Mouse (Mus musculus): Measurements from ENCODE around the gene Igfbpl1. TPM values are rescaled to one million over a fixed set of nuclear protein-coding genes. Genes with fewer than 3 reads are reported as not detected.

The Igfbpl1 gene
- total and polyA plus RNA-seq, 3 experiments, result not detected

- Histone ChIP-seq H3K9ac (ENCODE audit: insufficient read depth, low read depth) (no peak overlapping the region), H3K27ac (ENCODE audit: insufficient read depth, low read depth) (no peak overlapping the region), H3K36me3 (replicated peaks in 1 of 2; ENCODE audit: control insufficient read depth in 1 of 2, insufficient read depth in 1 of 2, low read length in 1 of 2) (no peaks in the 10 kb centered on the region), H3K4me3 (replicated peaks in 1 of 3; ENCODE audit: low read depth in 2 of 3, low read length in 2 of 3, poor library complexity in 1 of 3) (no peak overlapping the region), H3K79me2 (replicated peaks; ENCODE audit: control insufficient read depth, extremely low read depth, insufficient read depth, poor library complexity, severe bottlenecking) (no peaks in the 10 kb centered on the region), H3K4me1 (ENCODE audit: control insufficient read depth in 1 of 2, insufficient read depth in 2 of 2) (peaks cover 0 to 27% of the 10 kb centered on the region in 2 experiments; a peak in 2 of 4 replicates), H3K27me3 (replicated peaks) (no peaks in the 10 kb centered on the region), H3K9me3 (replicated peaks; ENCODE audit: low read length) (peaks cover 2% of the 10 kb centered on the region), H3K4me2 (ENCODE audit: insufficient read depth, low read depth, poor library complexity, severe bottlenecking) (no peak overlapping the region)
- in situ Hi-C loops (cut with MboI; ENCODE audit: low pct_ligation_motif_present, low pct_unique_long_range_greater_than_20kb, low sequenced_read_pairs) (loop anchor here (5.0 to 10.0 kb wide), 3 partner anchors 33 to 351 kb away; partner anchors contain the start of gene Shb), dilution Hi-C loops (cut with MboI; ENCODE audit: extremely low pct_ligation_motif_present, extremely low pct_unique_long_range_greater_than_20kb, low sequenced_read_pairs) (no loop called here)
- TF ChIP-seq ZNF384 (IDR thresholded peaks at IDR 0.05; ENCODE audit: low read depth, low read length) (no peak), E2F4 (IDR thresholded peaks at IDR 0.05; ENCODE audit: insufficient replicate concordance, low read depth, low read length) (no peak), MYC (IDR thresholded peaks at IDR 0.05; ENCODE audit: low read depth, low read length) (no peak), PAX5 (IDR thresholded peaks at IDR 0.05; ENCODE audit: low read length) (peak; percentile 69; the same call in 1 of the 2 replicates), MAZ (IDR thresholded peaks at IDR 0.05; ENCODE audit: low read depth, low read length) (no peak), USF2 (conservative IDR thresholded peaks at IDR 0.05; ENCODE audit: low read depth, low read length) (no peak)
- DNase-seq (ENCODE audit: extremely low read depth), result no peak
Observed at GRCm38 (mm10) chr4:45765565-45766201, 61.0 kb downstream of the Igfbpl1 start.

- Histone ChIP-seq H3K9me3 (replicated peaks; ENCODE audit: low read length) (peaks cover 2% of the 10 kb centered on the region), H3K27me3 (replicated peaks) (no peaks in the 10 kb centered on the region), H3K9ac (ENCODE audit: insufficient read depth, low read depth) (no peak overlapping the region), H3K79me2 (replicated peaks; ENCODE audit: control insufficient read depth, extremely low read depth, insufficient read depth, poor library complexity, severe bottlenecking) (no peaks in the 10 kb centered on the region), H3K4me3 (replicated peaks in 1 of 3; ENCODE audit: low read depth in 2 of 3, low read length in 2 of 3, poor library complexity in 1 of 3) (no peak overlapping the region), H3K4me1 (ENCODE audit: control insufficient read depth in 1 of 2, insufficient read depth in 2 of 2) (peaks cover 0 to 27% of the 10 kb centered on the region in 2 experiments; a peak in 2 of 4 replicates), H3K27ac (ENCODE audit: insufficient read depth, low read depth) (no peak overlapping the region), H3K36me3 (replicated peaks in 1 of 2; ENCODE audit: control insufficient read depth in 1 of 2, insufficient read depth in 1 of 2, low read length in 1 of 2) (no peaks in the 10 kb centered on the region), H3K4me2 (ENCODE audit: insufficient read depth, low read depth, poor library complexity, severe bottlenecking) (no peak overlapping the region)
- dilution Hi-C loops (cut with MboI; ENCODE audit: extremely low pct_ligation_motif_present, extremely low pct_unique_long_range_greater_than_20kb, low sequenced_read_pairs) (no loop called here), in situ Hi-C loops (cut with MboI; ENCODE audit: low pct_ligation_motif_present, low pct_unique_long_range_greater_than_20kb, low sequenced_read_pairs) (loop anchor here (5.0 to 10.0 kb wide), 3 partner anchors 33 to 350 kb away; partner anchors contain the start of gene Shb)
- no peak for TF ChIP-seq ZNF384 (IDR thresholded peaks at IDR 0.05; ENCODE audit: low read depth, low read length)
- no peak for TF ChIP-seq MAX (IDR thresholded peaks at IDR 0.05; ENCODE audit: low read length)
- no peak for TF ChIP-seq EP300 (IDR thresholded peaks at IDR 0.05; ENCODE audit: low read length)
- no peak for TF ChIP-seq ETS1 (conservative IDR thresholded peaks at IDR 0.05; ENCODE audit: low read depth, low read length)
- TF ChIP-seq RAD21 (IDR thresholded peaks at IDR 0.05; ENCODE audit: low read depth, low read length), result no peak
- no peak for TF ChIP-seq JUN (IDR thresholded peaks at IDR 0.05; ENCODE audit: insufficient read depth, low read depth, low read length)
- no peak for TF ChIP-seq SMC3 (IDR thresholded peaks at IDR 0.05; ENCODE audit: low read depth, low read length)
- no peak for TF ChIP-seq NRF1 (IDR thresholded peaks at IDR 0.05; ENCODE audit: low read depth, low read length)
- no peak for TF ChIP-seq CHD1 (IDR thresholded peaks at IDR 0.05; ENCODE audit: low read depth, low read length)
- TF ChIP-seq POLR2A (IDR thresholded peaks at IDR 0.05; ENCODE audit: low read depth, low read length), result no peak
- TF ChIP-seq ZKSCAN1 (IDR thresholded peaks at IDR 0.05; ENCODE audit: borderline replicate concordance, low read depth, low read length), result no peak
- TF ChIP-seq USF1 (IDR thresholded peaks at IDR 0.05; ENCODE audit: low read depth, low read length), result no peak
- TF ChIP-seq MAFK (IDR thresholded peaks at IDR 0.05; ENCODE audit: insufficient replicate concordance, low read length), result no peak
- TF ChIP-seq UBTF (IDR thresholded peaks at IDR 0.05; ENCODE audit: low read depth, low read length), result no peak
- no peak for TF ChIP-seq MEF2A (IDR thresholded peaks at IDR 0.05; ENCODE audit: borderline replicate concordance, low read depth, low read length)
- no peak for TF ChIP-seq E2F4 (IDR thresholded peaks at IDR 0.05; ENCODE audit: insufficient replicate concordance, low read depth, low read length)
- no peak for TF ChIP-seq IRF4 (IDR thresholded peaks at IDR 0.05; ENCODE audit: low read depth, low read length)
- no peak for DNase-seq (ENCODE audit: extremely low read depth)
Observed at GRCm38 (mm10) chr4:45765121-45765564, 61.6 kb downstream of the Igfbpl1 start.
